Mouse (Mus musculus) heart, embryonic 12.5 days (tissue): Measurements from ENCODE around the gene Zfp334. TPM values are rescaled to one million over a fixed set of nuclear protein-coding genes. Genes with fewer than 3 reads are reported as not detected.

Source experiments
- ATAC-seq: fragments of 200-750 bp; cut with Nextera tagmentation; 2 replicates; pipeline ENCODE4 v1.8.0; 2017; ENCODE audit warnings: moderate TSS enrichment, moderate library complexity; ENCODE audit not compliant: insufficient number of reproducible peaks, low FRiP score
- H3K27ac ChIP-seq: fragments of 300-500 bp; sonication (generic); 2 replicates; pipeline ENCODE4 v1.5.1; 2016; ENCODE audit warnings: mild to moderate bottlenecking, moderate library complexity; ENCODE audit not compliant: poor library complexity, severe bottlenecking
- H3K27me3 ChIP-seq: fragments of 300-500 bp; sonication (generic); replicated peaks from 2 replicates; pipeline ENCODE4 v1.6.1; 2016; ENCODE audit warnings: mild to moderate bottlenecking, moderate library complexity
- H3K36me3 ChIP-seq: fragments of 300-500 bp; sonication (generic); 2 replicates; pipeline ENCODE4 v1.6.1; 2016; ENCODE audit warnings: mild to moderate bottlenecking, moderate library complexity
- H3K4me1 ChIP-seq: fragments of 300-500 bp; sonication (generic); replicated peaks from 2 replicates; pipeline ENCODE4 v1.6.1; 2016; ENCODE audit warnings: mild to moderate bottlenecking
- H3K4me2 ChIP-seq: fragments of 300-500 bp; sonication (generic); 2 replicates; pipeline ENCODE4 v1.6.1; 2016; ENCODE audit warnings: mild to moderate bottlenecking, moderate library complexity
- H3K4me3 ChIP-seq: fragments of 300-500 bp; sonication (generic); 2 replicates; pipeline ENCODE4 v1.5.1; 2016; ENCODE audit warnings: mild to moderate bottlenecking
- H3K9ac ChIP-seq: fragments of 300-500 bp; sonication (generic); 2 replicates; pipeline ENCODE4 v1.6.1; 2016; ENCODE audit warnings: mild to moderate bottlenecking, moderate library complexity
- H3K9me3 ChIP-seq: fragments of 300-500 bp; sonication (generic); replicated peaks from 2 replicates; pipeline ENCODE4 v1.6.1; 2016; ENCODE audit warnings: mild to moderate bottlenecking, moderate library complexity
- WGBS: fragments of 180-500 bp; shearing (Covaris S2); methylation state at CpG from one replicate; pipeline ENCODE4 v1.1.7; 2016; 5-methylcytosine and 5-hydroxymethylcytosine counted together
- polyA plus RNA-seq: library from polyadenylated mRNA; unstranded; fragments of >200 nt; fragmentation: Nextera tagmentation; extraction: Ambion mirVana; gene quantifications from 2 replicates; pipeline ENCODE4 v1.2.1, GENCODE M21; 2016

Gene Zfp334
- polyA plus RNA-seq: 9.7 and 10.1 TPM in 2 replicates

DNA sequence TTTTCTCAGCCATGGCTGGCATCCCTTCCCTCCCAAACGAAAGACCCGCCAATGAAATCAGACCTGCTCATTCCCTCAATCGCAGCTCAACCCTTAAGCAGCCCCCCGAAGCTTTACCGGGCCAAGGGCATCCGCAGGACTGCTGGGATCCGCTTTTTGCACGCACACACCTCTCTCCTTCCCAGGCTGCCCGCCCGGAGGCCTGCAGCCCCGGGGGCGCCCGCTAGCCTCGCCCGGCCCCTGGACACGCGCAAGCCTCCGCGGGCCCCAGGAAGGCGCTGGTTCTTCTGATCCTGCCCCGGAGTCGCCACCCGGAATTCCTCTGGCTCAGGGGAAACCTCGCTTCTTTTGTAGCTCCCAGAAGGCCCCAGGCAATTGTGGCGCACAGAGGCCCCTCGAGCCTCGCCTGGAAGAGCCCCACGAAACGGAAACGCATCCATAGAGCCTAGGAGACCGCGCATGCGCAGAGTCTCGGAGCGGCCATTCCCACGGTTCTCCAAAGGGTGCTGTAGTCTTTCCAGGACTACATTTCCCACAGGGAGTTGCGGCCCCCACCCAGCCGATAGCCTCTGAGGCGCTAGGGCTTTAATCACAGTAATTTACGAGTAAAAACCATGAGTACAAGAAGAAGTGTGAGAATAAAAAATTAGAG is at the start of gene Zfp334:
TSS of gene Zfp334 (minus strand) at position 416 of the 652 bp plus-strand sequence.
- Histone ChIP-seq H3K36me3 (peaks cover 39% of the 10 kb centered on the region), H3K4me1 (peaks cover 25% of the 10 kb centered on the region), H3K27ac (peak within 1 kb of the TSS; percentile 86), H3K4me3 (peak within 1 kb of the TSS; percentile 94), H3K9me3 (0 out of 2 replicates have a peak, but pooled peaks cover under 1% of the 10 kb centered on the region), H3K9ac (peak within 1 kb of the TSS; percentile 91), H3K27me3 (0 out of 2 replicates have a peak, but pooled peaks cover 2% of the 10 kb centered on the region), H3K4me2 (peak within 1 kb of the TSS; percentile 84)
- ATAC-seq: peak; percentile 83
- WGBS: under 1% methylated on average over 40 of the region's 40 CpGs

DNA sequence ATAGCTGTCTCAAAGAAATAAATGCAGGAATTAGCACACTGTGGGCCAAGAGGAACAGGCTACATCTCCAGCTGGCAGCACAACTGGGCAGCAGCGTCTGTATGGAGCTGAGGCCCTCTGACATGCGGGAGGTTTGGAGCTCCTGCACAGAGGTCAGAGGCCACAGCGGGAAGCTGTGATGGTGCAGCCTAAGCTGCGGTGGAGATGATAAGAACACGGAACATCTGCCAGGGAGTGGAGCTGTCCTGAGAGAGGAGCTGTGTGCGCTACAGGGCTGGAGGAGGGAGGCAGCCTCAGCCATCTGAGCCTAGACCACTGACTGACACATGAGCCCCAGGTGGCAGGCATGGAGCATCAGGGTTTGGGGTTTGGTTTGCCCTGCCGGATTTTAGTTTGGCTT is 40.6 kb upstream of the Zfp334 start:
- Histone ChIP-seq H3K9ac (no peak overlapping the region), H3K4me2 (no peak overlapping the region), H3K36me3 (no peaks in the 10 kb centered on the region), H3K9me3 (no peaks in the 10 kb centered on the region), H3K4me3 (no peak overlapping the region), H3K27me3 (peaks cover 12% of the 10 kb centered on the region; the same call in 1 of the 2 replicates), H3K27ac (no peak overlapping the region), H3K4me1 (no peaks in the 10 kb centered on the region)
- ATAC-seq: no peak
- WGBS: 20% methylated on average over 7 of the region's 7 CpGs

DNA sequence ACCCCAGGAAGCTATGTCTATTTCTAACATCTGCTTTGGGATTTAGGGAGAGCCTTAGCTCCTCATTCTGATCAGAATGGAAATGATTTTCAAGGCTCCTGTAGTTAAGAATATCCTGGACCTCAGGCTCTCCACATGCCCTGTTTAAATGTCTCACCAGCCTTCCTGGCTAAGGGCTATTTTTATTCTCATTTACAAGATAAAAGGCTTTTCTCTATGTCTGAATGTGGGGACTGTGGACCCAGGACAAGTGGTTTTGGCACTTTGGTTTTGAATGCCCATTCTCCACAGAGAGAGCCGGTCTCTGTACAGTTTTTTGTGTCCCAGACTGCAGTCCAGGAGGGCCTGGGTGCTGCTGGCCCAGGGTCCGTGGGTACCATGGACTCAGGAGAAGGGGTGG is 32.1 kb upstream of the Zfp334 start:
- H3K9me3 ChIP-seq: no peaks in the 10 kb centered on the region
- ATAC-seq: no peak
- H3K4me1 ChIP-seq: peaks cover 33% of the 10 kb centered on the region
- H3K36me3 ChIP-seq: no peaks in the 10 kb centered on the region
- no peak overlapping the region for H3K4me2 ChIP-seq
- 0 out of 2 replicates have a peak, but pooled peaks cover under 1% of the 10 kb centered on the region for H3K27me3 ChIP-seq
- no peak overlapping the region for H3K27ac ChIP-seq
- no peak overlapping the region for H3K4me3 ChIP-seq
- 65% methylated on average over 2 of the region's 2 CpGs for WGBS
- H3K9ac ChIP-seq: no peak overlapping the region

DNA sequence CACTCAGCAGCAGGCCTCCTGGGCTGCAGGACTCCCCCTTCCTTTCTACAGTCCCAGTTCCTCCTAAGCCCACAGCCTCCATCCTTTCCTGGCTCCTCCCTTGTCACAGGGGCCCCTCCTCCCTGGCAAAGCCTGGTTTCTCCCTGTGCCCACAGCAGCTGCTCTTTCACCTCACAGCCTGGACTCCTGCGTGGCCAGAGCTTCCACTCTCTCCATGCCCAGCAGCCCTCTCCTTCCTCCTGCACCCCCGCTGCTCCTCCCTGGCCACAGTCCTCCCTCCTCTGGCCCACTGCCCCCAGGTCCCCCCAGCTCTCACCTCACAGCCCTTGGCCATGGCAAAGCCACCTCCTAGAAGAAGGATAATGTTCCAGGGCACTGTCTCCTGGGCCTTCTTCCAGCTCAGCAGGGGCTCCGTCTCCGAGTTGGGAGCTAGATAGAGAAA is 31.6 kb upstream of the Zfp334 start:
- no peaks in the 10 kb centered on the region for H3K36me3 ChIP-seq
- peaks cover 39% of the 10 kb centered on the region for H3K4me1 ChIP-seq
- H3K9ac ChIP-seq: no peak overlapping the region; the same call in 1 of the 2 replicates

DNA sequence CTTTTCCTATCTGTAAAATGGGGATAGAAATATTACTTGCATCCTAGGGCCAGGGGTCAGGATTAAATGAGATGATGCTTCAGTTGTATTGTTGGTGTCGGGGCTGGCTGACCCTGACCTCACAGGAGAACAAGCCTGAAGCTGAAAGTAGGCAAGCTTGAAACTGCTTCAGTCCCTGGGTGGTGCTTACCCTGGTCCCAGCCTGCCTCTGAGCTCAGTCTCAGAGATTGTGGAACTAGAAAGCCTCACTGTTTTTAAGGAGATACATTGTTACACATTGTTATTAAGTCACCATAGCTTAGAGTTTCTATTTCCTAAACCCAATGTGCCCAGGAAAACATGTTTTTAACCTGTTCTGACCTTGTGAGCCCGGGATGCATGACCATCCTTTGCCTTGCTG is 30.5 kb upstream of the Zfp334 start:
- H3K4me1 ChIP-seq: peaks cover 47% of the 10 kb centered on the region
- H3K36me3 ChIP-seq: no peaks in the 10 kb centered on the region
- no peak overlapping the region for H3K9ac ChIP-seq
- H3K27ac ChIP-seq: no peak overlapping the region
- no peak overlapping the region for H3K4me3 ChIP-seq
- H3K27me3 ChIP-seq: no peaks in the 10 kb centered on the region
- no peaks in the 10 kb centered on the region for H3K9me3 ChIP-seq
- 81% methylated on average over 2 of the region's 2 CpGs for WGBS
- no peak for ATAC-seq
- no peak overlapping the region for H3K4me2 ChIP-seq

More for the DNA sequence above, 31.6 kb upstream of the Zfp334 start:
- no peaks in the 10 kb centered on the region for H3K27me3 ChIP-seq
- H3K27ac ChIP-seq: no peak overlapping the region
- 60% methylated on average over 4 of the region's 4 CpGs for WGBS
- H3K9me3 ChIP-seq: no peaks in the 10 kb centered on the region
- no peak; the same call in 1 of the 2 replicates for ATAC-seq
- H3K4me2 ChIP-seq: no peak overlapping the region
- no peak overlapping the region for H3K4me3 ChIP-seq

DNA sequence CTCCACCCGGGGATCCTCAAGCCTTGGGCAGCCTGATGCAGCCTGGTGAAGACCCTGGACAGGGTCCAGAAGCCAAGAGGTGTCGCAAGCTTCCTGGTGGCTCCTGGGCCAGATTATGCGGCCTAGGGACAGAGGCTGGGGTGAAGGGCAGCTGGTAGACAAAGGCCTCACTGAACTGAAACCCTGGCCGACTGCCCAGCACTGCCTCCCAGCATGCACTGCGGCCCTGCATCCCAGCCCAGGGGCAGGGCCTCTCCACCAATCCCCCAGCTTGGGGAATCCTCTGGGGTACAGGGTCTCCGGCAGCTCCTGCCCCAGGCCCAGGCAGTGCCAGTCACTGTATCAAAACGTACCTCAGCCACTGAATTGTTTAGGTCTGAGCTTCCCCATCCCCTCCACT is 29.2 kb upstream of the Zfp334 start:
- Histone ChIP-seq H3K4me2 (no peak overlapping the region), H3K4me1 (peaks cover 47% of the 10 kb centered on the region), H3K36me3 (no peaks in the 10 kb centered on the region), H3K9me3 (no peaks in the 10 kb centered on the region), H3K4me3 (no peak overlapping the region), H3K27ac (no peak overlapping the region), H3K9ac (no peak overlapping the region), H3K27me3 (no peaks in the 10 kb centered on the region)
- 51% methylated on average over 7 of the region's 7 CpGs for WGBS
- 0 out of 2 replicates have a peak, but pooled peaks have one; percentile 10 for ATAC-seq

DNA sequence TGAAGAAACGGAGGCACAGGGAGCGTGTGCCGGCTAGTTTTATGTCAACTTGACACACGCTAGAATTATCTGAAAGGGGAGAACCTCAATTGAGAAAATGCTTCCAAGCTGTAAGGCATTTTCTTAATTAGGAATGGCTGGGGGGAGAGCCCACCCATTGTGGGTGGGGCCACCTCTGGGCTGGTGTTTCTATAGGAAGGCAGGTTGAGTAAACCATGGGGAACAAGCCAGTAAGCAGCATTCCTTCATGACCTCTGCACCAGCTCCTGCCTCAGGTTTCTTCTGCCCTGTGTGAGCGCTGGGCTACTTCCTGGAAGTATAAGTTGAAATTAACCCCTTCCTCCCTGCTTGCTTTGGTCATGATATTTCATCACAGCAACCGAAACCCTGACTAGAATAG is 27.7 kb upstream of the Zfp334 start:
- Histone ChIP-seq H3K27me3 (no peaks in the 10 kb centered on the region), H3K27ac (no peak overlapping the region), H3K4me1 (peaks cover 47% of the 10 kb centered on the region), H3K9ac (no peak overlapping the region), H3K9me3 (no peaks in the 10 kb centered on the region), H3K4me2 (no peak overlapping the region), H3K4me3 (no peak overlapping the region), H3K36me3 (no peaks in the 10 kb centered on the region)
- ATAC-seq: no peak
- 74% methylated on average over 6 of the region's 6 CpGs for WGBS

DNA sequence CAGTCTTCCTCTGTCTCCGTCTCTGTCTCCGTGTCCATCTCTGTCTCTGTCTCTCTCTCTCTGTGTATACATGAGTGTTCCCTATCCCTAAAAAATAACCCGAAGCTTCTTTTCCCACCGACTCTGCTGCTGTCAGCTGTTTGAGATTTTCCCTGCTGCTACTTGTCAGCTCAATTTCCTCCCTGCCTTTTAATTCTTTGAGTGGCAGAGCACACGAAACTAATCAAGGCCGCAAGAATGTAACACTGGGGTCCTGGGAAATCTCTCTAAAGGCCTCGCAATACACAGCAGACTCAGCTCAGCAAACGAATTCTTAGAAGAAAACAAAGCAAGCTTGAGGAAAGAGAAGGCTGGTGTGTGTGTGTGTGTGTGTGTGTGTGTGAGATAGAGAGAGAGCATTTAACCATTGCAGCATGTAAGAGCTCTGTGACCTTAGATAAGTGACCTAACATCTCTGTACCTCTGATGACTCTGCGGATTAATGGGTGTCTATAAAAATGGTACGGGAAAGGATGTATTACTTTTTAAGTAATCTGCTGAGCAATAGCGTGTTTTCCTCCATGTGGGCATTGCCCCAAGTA is 27.2 kb upstream of the Zfp334 start:
- Histone ChIP-seq H3K27me3 (no peaks in the 10 kb centered on the region), H3K27ac (no peak overlapping the region), H3K9ac (no peak overlapping the region), H3K4me3 (no peak overlapping the region), H3K9me3 (no peaks in the 10 kb centered on the region), H3K4me1 (peaks cover 46% of the 10 kb centered on the region), H3K36me3 (no peaks in the 10 kb centered on the region), H3K4me2 (no peak overlapping the region)
- 47% methylated on average over 11 of the region's 11 CpGs for WGBS
- no peak for ATAC-seq

DNA sequence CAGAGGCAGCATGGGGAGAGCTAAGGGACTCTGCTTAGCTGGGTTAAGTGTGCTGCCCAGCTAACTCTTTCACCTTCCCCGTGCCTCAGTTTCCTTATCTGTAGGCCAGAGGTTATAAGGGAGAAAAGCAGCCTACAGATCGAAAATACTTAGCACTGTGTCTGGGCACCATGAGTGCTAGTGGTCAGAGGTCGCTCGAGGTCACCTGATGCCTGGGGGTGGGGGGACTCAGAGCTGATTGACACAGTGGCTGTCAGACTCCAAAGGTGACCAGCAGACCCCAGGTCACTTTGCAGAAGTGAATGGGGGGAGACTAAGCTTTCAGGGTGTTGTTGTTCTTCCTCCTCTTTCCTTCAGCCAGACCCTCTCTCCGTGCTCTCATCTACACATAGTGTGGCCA is 26.3 kb upstream of the Zfp334 start:
- 66% methylated on average over 5 of the region's 5 CpGs for WGBS
- H3K4me1 ChIP-seq: peaks cover 38% of the 10 kb centered on the region
- ATAC-seq: no peak

DNA sequence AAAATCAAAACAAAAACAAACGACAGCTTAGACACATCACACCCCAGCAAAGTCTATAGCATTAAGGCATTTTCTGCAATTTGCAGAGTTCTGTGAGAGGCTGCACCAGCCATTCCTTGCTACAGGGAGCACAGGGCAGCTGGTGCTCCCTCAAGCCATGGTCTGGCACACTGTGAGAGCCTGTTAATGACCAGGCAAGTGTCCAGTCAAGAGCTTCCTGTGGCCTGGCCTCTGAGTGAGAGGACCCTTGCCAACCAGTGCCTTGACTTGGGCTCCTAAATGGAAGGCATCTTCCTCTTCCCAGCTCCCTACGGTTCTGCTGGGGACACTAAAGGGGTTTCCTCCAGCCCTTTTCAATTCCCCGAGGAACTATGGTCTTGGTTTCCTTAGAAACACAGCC is 25.8 kb upstream of the Zfp334 start:
- Histone ChIP-seq H3K9ac (no peak overlapping the region), H3K9me3 (no peaks in the 10 kb centered on the region), H3K4me3 (no peak overlapping the region), H3K36me3 (no peaks in the 10 kb centered on the region), H3K4me2 (no peak overlapping the region), H3K4me1 (peaks cover 38% of the 10 kb centered on the region), H3K27me3 (no peaks in the 10 kb centered on the region), H3K27ac (no peak overlapping the region)
- WGBS: 56% methylated on average over 3 of the region's 3 CpGs
- ATAC-seq: no peak

More for the DNA sequence above, 26.3 kb upstream of the Zfp334 start:
- H3K4me3 ChIP-seq: no peak overlapping the region
- no peaks in the 10 kb centered on the region for H3K36me3 ChIP-seq
- H3K9me3 ChIP-seq: no peaks in the 10 kb centered on the region
- no peaks in the 10 kb centered on the region for H3K27me3 ChIP-seq
- H3K9ac ChIP-seq: no peak overlapping the region
- no peak overlapping the region for H3K27ac ChIP-seq
- H3K4me2 ChIP-seq: no peak overlapping the region

DNA sequence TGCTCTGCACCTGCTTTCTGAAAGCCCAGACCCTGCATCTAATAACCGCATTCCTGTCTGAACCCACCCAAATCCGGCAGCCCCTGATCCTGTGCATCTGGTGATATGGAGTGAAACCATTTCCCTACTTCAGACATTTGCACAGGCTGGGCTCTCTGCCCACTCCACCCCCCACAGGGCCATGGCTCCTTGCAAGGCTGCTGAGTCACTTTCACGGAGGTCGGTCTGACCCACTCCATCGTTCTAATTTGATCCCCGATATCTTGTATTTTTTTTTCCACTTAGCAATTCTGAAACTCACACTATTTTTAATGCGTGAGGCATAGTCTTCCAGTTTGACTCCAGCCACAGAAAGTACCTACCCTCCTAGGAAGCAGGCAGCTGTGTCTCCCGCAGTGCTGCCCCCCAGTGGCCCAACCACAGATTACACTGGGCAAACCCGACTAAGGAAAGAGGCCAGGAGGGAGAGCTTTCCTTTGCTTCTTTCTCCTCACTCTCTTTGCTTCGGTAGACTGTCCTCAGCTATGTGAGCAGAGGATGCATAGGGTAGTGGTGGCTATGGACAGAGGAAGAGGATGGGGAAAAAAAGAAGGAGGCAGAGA is 19.7 kb upstream of the Zfp334 start:
- no peaks in the 10 kb centered on the region for H3K9me3 ChIP-seq
- WGBS: 40% methylated on average over 10 of the region's 10 CpGs
- H3K36me3 ChIP-seq: no peaks in the 10 kb centered on the region
- H3K9ac ChIP-seq: no peak overlapping the region
- no peak for ATAC-seq
- peaks cover 12% of the 10 kb centered on the region; the same call in 1 of the 2 replicates for H3K4me1 ChIP-seq
- H3K4me2 ChIP-seq: no peak overlapping the region
- no peaks in the 10 kb centered on the region for H3K27me3 ChIP-seq
- no peak overlapping the region for H3K4me3 ChIP-seq
- H3K27ac ChIP-seq: no peak overlapping the region
